Mouse (Mus musculus) kidney, embryonic 16.5 days (tissue): ENCODE data around the gene Frmd4a. TPM values are rescaled to one million over a fixed set of nuclear protein-coding genes. Genes with fewer than 3 reads are reported as not detected.

ENCODE experiments used
- ATAC-seq: fragments of 200-750 bp; cut with Nextera tagmentation; 2 replicates; pipeline ENCODE4 v1.8.0; 2017; ENCODE audit warnings: moderate TSS enrichment; ENCODE audit not compliant: low FRiP score, low TSS enrichment
- H3K27ac ChIP-seq: fragments of 300-500 bp; sonication (generic); 2 replicates; pipeline ENCODE4 v1.5.1; 2014; ENCODE audit warnings: low read length
- H3K27me3 ChIP-seq: fragments of 300-500 bp; sonication (generic); 2 replicates; pipeline ENCODE4 v1.6.1; 2014; ENCODE audit warnings: low read length, control low read depth, mixed read lengths; ENCODE audit not compliant: insufficient read depth
- H3K36me3 ChIP-seq: fragments of 300-500 bp; sonication (generic); 2 replicates; pipeline ENCODE4 v1.6.1; 2014; ENCODE audit warnings: low read length, control low read depth, mixed read lengths; ENCODE audit not compliant: insufficient read depth
- H3K4me1 ChIP-seq: fragments of 300-500 bp; sonication (generic); 2 replicates; pipeline ENCODE4 v1.6.1; 2014; ENCODE audit warnings: low read length, control low read depth, mixed read lengths; ENCODE audit not compliant: insufficient read depth
- H3K4me2 ChIP-seq: fragments of 300-500 bp; sonication (generic); replicated peaks from 2 replicates; pipeline ENCODE4 v1.6.1; 2014; ENCODE audit warnings: low read depth, low read length
- H3K4me3 ChIP-seq: fragments of 300-500 bp; sonication (generic); 2 replicates; pipeline ENCODE4 v1.5.1; 2014; ENCODE audit warnings: mild to moderate bottlenecking, low read length
- H3K9ac ChIP-seq: fragments of 300-500 bp; sonication (generic); replicated peaks from 2 replicates; pipeline ENCODE4 v1.6.1; 2014; ENCODE audit warnings: low read length
- H3K9me3 ChIP-seq: fragments of 300-500 bp; sonication (generic); 2 replicates; pipeline ENCODE4 v1.6.1; 2016; ENCODE audit warnings: low read length, control low read depth
- WGBS: fragments of 180-500 bp; shearing (Covaris S2); extraction: QIAGEN DNeasy Blood & Tissue Kit; methylation state at CpG from one replicate; pipeline ENCODE4 v1.1.7; 2014; 5-methylcytosine and 5-hydroxymethylcytosine counted together
- polyA plus RNA-seq: library from polyadenylated mRNA; unstranded; fragments of >200 nt; fragmentation: Nextera tagmentation; extraction: Ambion mirVana; gene quantifications from 2 replicates; pipeline ENCODE4 v1.2.1, GENCODE M21; 2015

The Frmd4a gene
- polyA plus RNA-seq, 1 experiment from 2014 or later = 31.2 TPM

GRCm38 (mm10) chr2:4562373-4562772 lies 544.9 kb downstream of the Frmd4a start:
- peak overlapping the region; percentile 50 for H3K9ac ChIP-seq
- H3K9me3 ChIP-seq = no peaks in the 10 kb centered on the region
- WGBS = 58% methylated on average over 3 of the region's 3 CpGs
- no peak overlapping the region; the same call in 1 of the 2 replicates for H3K27ac ChIP-seq
- no peaks in the 10 kb centered on the region for H3K27me3 ChIP-seq
- H3K36me3 ChIP-seq = peaks cover 18% of the 10 kb centered on the region
- no peak for ATAC-seq
- H3K4me1 ChIP-seq = peaks cover 69% of the 10 kb centered on the region
- peak overlapping the region; percentile 78 for H3K4me2 ChIP-seq
- peak overlapping the region; percentile 65 for H3K4me3 ChIP-seq

- Histone ChIP-seq H3K9me3 (no peaks in the 10 kb centered on the region), H3K9ac (peak overlapping the region; percentile 50; the same call in 1 of the 2 replicates), H3K4me2 (peak overlapping the region; percentile 78), H3K36me3 (peaks cover 23% of the 10 kb centered on the region), H3K27me3 (no peaks in the 10 kb centered on the region), H3K27ac (peak overlapping the region; percentile 7; the same call in 1 of the 2 replicates), H3K4me3 (peak overlapping the region; percentile 65), H3K4me1 (peaks cover 66% of the 10 kb centered on the region)
- 29% methylated on average over 5 of the region's 5 CpGs for WGBS
- no peak for ATAC-seq
Measured at GRCm38 (mm10) chr2:4562826-4563225, 545.3 kb downstream of the Frmd4a start.

GRCm38 (mm10) chr2:4563322-4563721 lies 545.8 kb downstream of the Frmd4a start:
- Histone ChIP-seq H3K27me3 (no peaks in the 10 kb centered on the region), H3K4me2 (peak overlapping the region; percentile 78), H3K9me3 (no peaks in the 10 kb centered on the region), H3K27ac (no peak overlapping the region), H3K9ac (no peak overlapping the region), H3K36me3 (peaks cover 24% of the 10 kb centered on the region), H3K4me1 (peaks cover 62% of the 10 kb centered on the region), H3K4me3 (peak overlapping the region; percentile 65)
- ATAC-seq = no peak
- WGBS = 23% methylated on average over 1 of the region's 1 CpGs

GRCm38 (mm10) chr2:4566260-4566955 lies 548.9 kb downstream of the Frmd4a start:
- Histone ChIP-seq H3K27me3 (no peaks in the 10 kb centered on the region), H3K4me3 (no peak overlapping the region), H3K27ac (no peak overlapping the region), H3K9me3 (no peaks in the 10 kb centered on the region), H3K9ac (no peak overlapping the region), H3K4me2 (no peak overlapping the region), H3K4me1 (peaks cover 72% of the 10 kb centered on the region), H3K36me3 (peaks cover 30% of the 10 kb centered on the region)
- WGBS = 79% methylated on average over 4 of the region's 4 CpGs
- ATAC-seq = no peak

GRCm38 (mm10) chr2:4566956-4567680 lies 549.6 kb downstream of the Frmd4a start:
- H3K27me3 ChIP-seq = no peaks in the 10 kb centered on the region
- H3K4me2 ChIP-seq = no peak overlapping the region
- no peak for ATAC-seq
- WGBS = 88% methylated on average over 9 of the region's 9 CpGs
- H3K4me1 ChIP-seq = peaks cover 69% of the 10 kb centered on the region
- no peak overlapping the region for H3K9ac ChIP-seq
- H3K9me3 ChIP-seq = no peaks in the 10 kb centered on the region
- no peak overlapping the region for H3K4me3 ChIP-seq
- H3K27ac ChIP-seq = no peak overlapping the region
- H3K36me3 ChIP-seq = peaks cover 33% of the 10 kb centered on the region

GRCm38 (mm10) chr2:4568967-4569366 lies 551.5 kb downstream of the Frmd4a start:
- H3K4me2 ChIP-seq = no peak overlapping the region
- H3K36me3 ChIP-seq = peaks cover 51% of the 10 kb centered on the region
- ATAC-seq = no peak
- no peak overlapping the region for H3K4me3 ChIP-seq
- WGBS = 76% methylated on average over 5 of the region's 5 CpGs
- H3K27me3 ChIP-seq = no peaks in the 10 kb centered on the region
- H3K9me3 ChIP-seq = no peaks in the 10 kb centered on the region
- H3K4me1 ChIP-seq = peaks cover 67% of the 10 kb centered on the region
- no peak overlapping the region for H3K9ac ChIP-seq
- H3K27ac ChIP-seq = no peak overlapping the region

- Histone ChIP-seq H3K36me3 (peaks cover 63% of the 10 kb centered on the region), H3K4me1 (peaks cover 63% of the 10 kb centered on the region), H3K27ac (peak overlapping the region; percentile 87), H3K27me3 (no peaks in the 10 kb centered on the region), H3K4me3 (no peak overlapping the region), H3K9ac (peak overlapping the region; percentile 9; the same call in 1 of the 2 replicates), H3K9me3 (no peaks in the 10 kb centered on the region), H3K4me2 (no peak overlapping the region)
- ATAC-seq = peak; percentile 31
- 59% methylated on average over 10 of the region's 10 CpGs for WGBS
Measured at GRCm38 (mm10) chr2:4570186-4570861, 552.8 kb downstream of the Frmd4a start.

- peak overlapping the region; percentile 36; the same call in 1 of the 2 replicates for H3K27ac ChIP-seq
- H3K4me1 ChIP-seq = peaks cover 61% of the 10 kb centered on the region
- peaks cover 54% of the 10 kb centered on the region for H3K36me3 ChIP-seq
Measured at GRCm38 (mm10) chr2:4572498-4573263, 555.2 kb downstream of the Frmd4a start.

GRCm38 (mm10) chr2:4573386-4573785 lies 555.9 kb downstream of the Frmd4a start:
- H3K4me3 ChIP-seq = no peak overlapping the region
- H3K36me3 ChIP-seq = peaks cover 52% of the 10 kb centered on the region
- no peaks in the 10 kb centered on the region for H3K9me3 ChIP-seq
- H3K4me2 ChIP-seq = no peak overlapping the region
- H3K4me1 ChIP-seq = peaks cover 59% of the 10 kb centered on the region
- peak overlapping the region; percentile 30; the same call in 1 of the 2 replicates for H3K27ac ChIP-seq
- 0 out of 2 replicates have a peak, but pooled peaks have one; percentile 17 for ATAC-seq
- H3K9ac ChIP-seq = no peak overlapping the region
- 52% methylated on average over 4 of the region's 4 CpGs for WGBS
- H3K27me3 ChIP-seq = no peaks in the 10 kb centered on the region

More at GRCm38 (mm10) chr2:4572498-4573263, 555.2 kb downstream of the Frmd4a start:
- Histone ChIP-seq H3K4me2 (no peak overlapping the region), H3K9ac (no peak overlapping the region), H3K4me3 (no peak overlapping the region), H3K27me3 (no peaks in the 10 kb centered on the region), H3K9me3 (no peaks in the 10 kb centered on the region)
- ATAC-seq = peak; percentile 54
- WGBS = 61% methylated on average over 7 of the region's 7 CpGs
